Mouse (Mus musculus): Measurements from ENCODE around the gene Smox. TPM values are rescaled to one million over a fixed set of nuclear protein-coding genes. Genes with fewer than 3 reads are reported as not detected.

Gene Smox
- 20.1 and 21.7 TPM in 2 replicates for polyA plus RNA-seq (2015; fragmentation: Nextera tagmentation; extraction: Ambion mirVana)

GRCm38 (mm10) chr2:131491196-131491595 lies at the start of gene Smox:
Smox (plus strand) TSS chr2:131491496.
- Histone ChIP-seq H3K36me3 (ENCODE audit: control insufficient read depth, insufficient read depth, low read length) (no peaks in the 10 kb centered on the region), H3K4me3 (ENCODE audit: low read length) (peak within 1 kb of the TSS; percentile 83), H3K9me3 (ENCODE audit: control insufficient read depth, low read length) (no peaks in the 10 kb centered on the region), H3K27me3 (replicated peaks; ENCODE audit: control insufficient read depth, insufficient read depth, low read length) (no peaks in the 10 kb centered on the region), H3K4me1 (ENCODE audit: control insufficient read depth, insufficient read depth, low read length) (peaks cover 13% of the 10 kb centered on the region; the same call in 1 of the 2 replicates), H3K4me2 (ENCODE audit: low read depth, low read length) (peak within 1 kb of the TSS; percentile 97), H3K9ac (ENCODE audit: low read depth, low read length) (peak within 1 kb of the TSS; percentile 86), H3K27ac (ENCODE audit: low read length) (peak within 1 kb of the TSS; percentile 69)
- ATAC-seq, result no peak
- WGBS, result 16% methylated on average over 7 of the region's 7 CpGs

- Histone ChIP-seq H3K4me3 (ENCODE audit: low read length) (no peak overlapping the region), H3K27me3 (replicated peaks; ENCODE audit: control insufficient read depth, insufficient read depth, low read length) (no peaks in the 10 kb centered on the region), H3K36me3 (ENCODE audit: control insufficient read depth, insufficient read depth, low read length) (no peaks in the 10 kb centered on the region), H3K9ac (ENCODE audit: low read depth, low read length) (no peak overlapping the region), H3K4me2 (ENCODE audit: low read depth, low read length) (no peak overlapping the region), H3K4me1 (ENCODE audit: control insufficient read depth, insufficient read depth, low read length) (no peaks in the 10 kb centered on the region), H3K27ac (ENCODE audit: low read length) (peak overlapping the region; percentile 28; the same call in 1 of the 2 replicates), H3K9me3 (ENCODE audit: control insufficient read depth, low read length) (no peaks in the 10 kb centered on the region)
- no peak for ATAC-seq
- 63% methylated on average over 8 of the region's 8 CpGs for WGBS
Observed at GRCm38 (mm10) chr2:131443084-131443890, 48.0 kb upstream of the Smox start.

GRCm38 (mm10) chr2:131443891-131444190 lies 47.5 kb upstream of the Smox start:
- no peak for ATAC-seq
- Histone ChIP-seq H3K4me1 (ENCODE audit: control insufficient read depth, insufficient read depth, low read length) (no peaks in the 10 kb centered on the region), H3K27ac (ENCODE audit: low read length) (no peak overlapping the region), H3K9ac (ENCODE audit: low read depth, low read length) (no peak overlapping the region), H3K4me2 (ENCODE audit: low read depth, low read length) (no peak overlapping the region), H3K36me3 (ENCODE audit: control insufficient read depth, insufficient read depth, low read length) (no peaks in the 10 kb centered on the region), H3K4me3 (ENCODE audit: low read length) (no peak overlapping the region), H3K27me3 (replicated peaks; ENCODE audit: control insufficient read depth, insufficient read depth, low read length) (no peaks in the 10 kb centered on the region), H3K9me3 (ENCODE audit: control insufficient read depth, low read length) (no peaks in the 10 kb centered on the region)
- WGBS, result 83% methylated on average over 1 of the region's 1 CpGs

- H3K4me3 ChIP-seq (ENCODE audit: low read length), result no peak overlapping the region
- WGBS, result 50% methylated on average over 2 of the region's 2 CpGs
- no peaks in the 10 kb centered on the region for H3K36me3 ChIP-seq (ENCODE audit: control insufficient read depth, insufficient read depth, low read length)
- H3K4me1 ChIP-seq (ENCODE audit: control insufficient read depth, insufficient read depth, low read length), result no peaks in the 10 kb centered on the region
- no peak for ATAC-seq
- no peak overlapping the region for H3K27ac ChIP-seq (ENCODE audit: low read length)
- no peak overlapping the region for H3K4me2 ChIP-seq (ENCODE audit: low read depth, low read length)
- no peaks in the 10 kb centered on the region for H3K9me3 ChIP-seq (ENCODE audit: control insufficient read depth, low read length)
- no peak overlapping the region for H3K9ac ChIP-seq (ENCODE audit: low read depth, low read length)
- no peaks in the 10 kb centered on the region for H3K27me3 ChIP-seq (replicated peaks; ENCODE audit: control insufficient read depth, insufficient read depth, low read length)
Observed at GRCm38 (mm10) chr2:131446416-131446982, 44.8 kb upstream of the Smox start.

GRCm38 (mm10) chr2:131447566-131448330 lies 43.5 kb upstream of the Smox start:
- Histone ChIP-seq H3K9me3 (ENCODE audit: control insufficient read depth, low read length) (no peaks in the 10 kb centered on the region), H3K27me3 (replicated peaks; ENCODE audit: control insufficient read depth, insufficient read depth, low read length) (no peaks in the 10 kb centered on the region; the same call in 1 of the 2 replicates), H3K4me2 (ENCODE audit: low read depth, low read length) (no peak overlapping the region), H3K4me3 (ENCODE audit: low read length) (no peak overlapping the region), H3K36me3 (ENCODE audit: control insufficient read depth, insufficient read depth, low read length) (no peaks in the 10 kb centered on the region), H3K27ac (ENCODE audit: low read length) (no peak overlapping the region), H3K9ac (ENCODE audit: low read depth, low read length) (no peak overlapping the region), H3K4me1 (ENCODE audit: control insufficient read depth, insufficient read depth, low read length) (no peaks in the 10 kb centered on the region)
- 77% methylated on average over 8 of the region's 8 CpGs for WGBS
- ATAC-seq, result no peak

GRCm38 (mm10) chr2:131448353-131448752 lies 42.9 kb upstream of the Smox start:
- H3K9me3 ChIP-seq (ENCODE audit: control insufficient read depth, low read length), result no peaks in the 10 kb centered on the region

GRCm38 (mm10) chr2:131449720-131450119 lies 41.6 kb upstream of the Smox start:
- WGBS, result 67% methylated on average over 5 of the region's 5 CpGs
- Histone ChIP-seq H3K4me3 (ENCODE audit: low read length) (no peak overlapping the region), H3K27me3 (replicated peaks; ENCODE audit: control insufficient read depth, insufficient read depth, low read length) (no peaks in the 10 kb centered on the region; the same call in 1 of the 2 replicates), H3K4me2 (ENCODE audit: low read depth, low read length) (no peak overlapping the region), H3K27ac (ENCODE audit: low read length) (no peak overlapping the region), H3K36me3 (ENCODE audit: control insufficient read depth, insufficient read depth, low read length) (no peaks in the 10 kb centered on the region), H3K4me1 (ENCODE audit: control insufficient read depth, insufficient read depth, low read length) (no peaks in the 10 kb centered on the region), H3K9me3 (ENCODE audit: control insufficient read depth, low read length) (no peaks in the 10 kb centered on the region), H3K9ac (ENCODE audit: low read depth, low read length) (no peak overlapping the region)
- no peak for ATAC-seq

More at GRCm38 (mm10) chr2:131448353-131448752, 42.9 kb upstream of the Smox start:
- no peak overlapping the region for H3K27ac ChIP-seq (ENCODE audit: low read length)
- no peaks in the 10 kb centered on the region; the same call in 1 of the 2 replicates for H3K27me3 ChIP-seq (replicated peaks; ENCODE audit: control insufficient read depth, insufficient read depth, low read length)
- no peak for ATAC-seq
- H3K9ac ChIP-seq (ENCODE audit: low read depth, low read length), result no peak overlapping the region
- H3K4me3 ChIP-seq (ENCODE audit: low read length), result no peak overlapping the region
- no peaks in the 10 kb centered on the region for H3K4me1 ChIP-seq (ENCODE audit: control insufficient read depth, insufficient read depth, low read length)
- no peak overlapping the region for H3K4me2 ChIP-seq (ENCODE audit: low read depth, low read length)
- no peaks in the 10 kb centered on the region for H3K36me3 ChIP-seq (ENCODE audit: control insufficient read depth, insufficient read depth, low read length)

- Histone ChIP-seq H3K9ac (ENCODE audit: low read depth, low read length) (no peak overlapping the region), H3K27ac (ENCODE audit: low read length) (no peak overlapping the region), H3K4me1 (ENCODE audit: control insufficient read depth, insufficient read depth, low read length) (no peaks in the 10 kb centered on the region), H3K36me3 (ENCODE audit: control insufficient read depth, insufficient read depth, low read length) (no peaks in the 10 kb centered on the region), H3K4me3 (ENCODE audit: low read length) (no peak overlapping the region), H3K9me3 (ENCODE audit: control insufficient read depth, low read length) (no peaks in the 10 kb centered on the region), H3K4me2 (ENCODE audit: low read depth, low read length) (no peak overlapping the region), H3K27me3 (replicated peaks; ENCODE audit: control insufficient read depth, insufficient read depth, low read length) (no peaks in the 10 kb centered on the region; the same call in 1 of the 2 replicates)
- WGBS, result 78% methylated on average over 5 of the region's 5 CpGs
- no peak for ATAC-seq
Observed at GRCm38 (mm10) chr2:131450491-131450890, 40.8 kb upstream of the Smox start.

- ATAC-seq, result no peak
- Histone ChIP-seq H3K9ac (ENCODE audit: low read depth, low read length) (no peak overlapping the region), H3K4me3 (ENCODE audit: low read length) (no peak overlapping the region), H3K4me2 (ENCODE audit: low read depth, low read length) (no peak overlapping the region), H3K36me3 (ENCODE audit: control insufficient read depth, insufficient read depth, low read length) (no peaks in the 10 kb centered on the region), H3K9me3 (ENCODE audit: control insufficient read depth, low read length) (no peaks in the 10 kb centered on the region), H3K27me3 (replicated peaks; ENCODE audit: control insufficient read depth, insufficient read depth, low read length) (no peaks in the 10 kb centered on the region), H3K4me1 (ENCODE audit: control insufficient read depth, insufficient read depth, low read length) (no peaks in the 10 kb centered on the region), H3K27ac (ENCODE audit: low read length) (no peak overlapping the region)
- WGBS, result 52% methylated on average over 7 of the region's 7 CpGs
Observed at GRCm38 (mm10) chr2:131457728-131458127, 33.6 kb upstream of the Smox start.
